Mouse (Mus musculus) heart, embryonic 15.5 days (tissue): ENCODE data around the gene Tmem218. TPM values are rescaled to one million over a fixed set of nuclear protein-coding genes. Genes with fewer than 3 reads are reported as not detected.

Source experiments
- ATAC-seq: fragments of 200-750 bp; cut with Nextera tagmentation; replicated peaks from 2 replicates; pipeline ENCODE4 v1.8.0; 2017; ENCODE audit warnings: low read depth, moderate TSS enrichment; ENCODE audit not compliant: insufficient number of reproducible peaks, insufficient read depth, low FRiP score
- H3K27ac ChIP-seq: fragments of 300-500 bp; sonication (generic); 2 replicates; pipeline ENCODE4 v1.5.1; 2015; ENCODE audit warnings: mild to moderate bottlenecking, inconsistent platforms
- H3K27me3 ChIP-seq: fragments of 300-500 bp; sonication (generic); 2 replicates; pipeline ENCODE4 v1.6.1; 2015; ENCODE audit warnings: inconsistent platforms
- H3K36me3 ChIP-seq: fragments of 300-500 bp; sonication (generic); 2 replicates; pipeline ENCODE4 v1.6.1; 2015; ENCODE audit warnings: mild to moderate bottlenecking, inconsistent platforms
- H3K4me1 ChIP-seq: fragments of 300-500 bp; sonication (generic); replicated peaks from 2 replicates; pipeline ENCODE4 v1.6.1; 2015; ENCODE audit warnings: inconsistent platforms
- H3K4me2 ChIP-seq: fragments of 300-500 bp; sonication (generic); 2 replicates; pipeline ENCODE4 v1.6.1; 2015; ENCODE audit warnings: inconsistent platforms, mild to moderate bottlenecking, moderate library complexity
- H3K4me3 ChIP-seq: fragments of 300-500 bp; sonication (generic); 2 replicates; pipeline ENCODE4 v1.5.1; 2015; ENCODE audit warnings: mild to moderate bottlenecking, inconsistent platforms
- H3K9ac ChIP-seq: fragments of 300-500 bp; sonication (generic); 2 replicates; pipeline ENCODE4 v1.6.1; 2015; ENCODE audit warnings: mild to moderate bottlenecking, inconsistent platforms
- H3K9me3 ChIP-seq: fragments of 300-500 bp; sonication (generic); replicated peaks from 2 replicates; pipeline ENCODE4 v1.6.1; 2016; ENCODE audit warnings: inconsistent platforms
- WGBS: fragments of 180-500 bp; shearing (Covaris S2); methylation state at CpG from one replicate; pipeline ENCODE4 v1.1.7; 2015; ENCODE audit warnings: mixed read lengths; 5-methylcytosine and 5-hydroxymethylcytosine counted together
- polyA plus RNA-seq: library from polyadenylated mRNA; unstranded; fragments of >200 nt; fragmentation: Nextera tagmentation; extraction: Ambion mirVana; gene quantifications from 2 replicates; pipeline ENCODE4 v1.2.1, GENCODE M21; 2015

The Tmem218 gene
- polyA plus RNA-seq, 1 experiment from 2014 or later, result 8.8 TPM

- Histone ChIP-seq H3K9me3 (no peaks in the 10 kb centered on the region), H3K9ac (no peak overlapping the region)
- 67% methylated on average over 22 of the region's 22 CpGs for WGBS
Measured at GRCm38 (mm10) chr9:37232201-37233195, 24.5 kb downstream of the Tmem218 start.

GRCm38 (mm10) chr9:37235951-37236737, 28.1 kb downstream of the Tmem218 start:
- ATAC-seq, result 0 out of 2 replicates have a peak, but pooled peaks have one; percentile 38
- no peak overlapping the region for H3K4me2 ChIP-seq
- no peak overlapping the region for H3K27ac ChIP-seq
- H3K27me3 ChIP-seq, result no peaks in the 10 kb centered on the region
- no peak overlapping the region for H3K4me3 ChIP-seq
- H3K4me1 ChIP-seq, result no peaks in the 10 kb centered on the region
- no peak overlapping the region for H3K9ac ChIP-seq
- 63% methylated on average over 4 of the region's 4 CpGs for WGBS
- H3K9me3 ChIP-seq, result no peaks in the 10 kb centered on the region
- no peaks in the 10 kb centered on the region for H3K36me3 ChIP-seq

More at GRCm38 (mm10) chr9:37232201-37233195, 24.5 kb downstream of the Tmem218 start:
- H3K4me1 ChIP-seq, result 0 out of 2 replicates have a peak, but pooled peaks cover 2% of the 10 kb centered on the region
- no peak overlapping the region for H3K27ac ChIP-seq
- no peak overlapping the region for H3K4me2 ChIP-seq
- H3K4me3 ChIP-seq, result no peak overlapping the region
- no peaks in the 10 kb centered on the region for H3K27me3 ChIP-seq
- ATAC-seq, result no peak
- no peaks in the 10 kb centered on the region for H3K36me3 ChIP-seq

GRCm38 (mm10) chr9:37242764-37243163, 34.7 kb downstream of the Tmem218 start:
- H3K36me3 ChIP-seq, result no peaks in the 10 kb centered on the region
- no peaks in the 10 kb centered on the region for H3K9me3 ChIP-seq
- no peak overlapping the region for H3K4me2 ChIP-seq
- H3K4me1 ChIP-seq, result no peaks in the 10 kb centered on the region
- ATAC-seq, result no peak
- no peak overlapping the region for H3K27ac ChIP-seq
- 81% methylated on average over 3 of the region's 3 CpGs for WGBS
- no peaks in the 10 kb centered on the region for H3K27me3 ChIP-seq
- no peak overlapping the region for H3K4me3 ChIP-seq
- H3K9ac ChIP-seq, result no peak overlapping the region

DNA sequence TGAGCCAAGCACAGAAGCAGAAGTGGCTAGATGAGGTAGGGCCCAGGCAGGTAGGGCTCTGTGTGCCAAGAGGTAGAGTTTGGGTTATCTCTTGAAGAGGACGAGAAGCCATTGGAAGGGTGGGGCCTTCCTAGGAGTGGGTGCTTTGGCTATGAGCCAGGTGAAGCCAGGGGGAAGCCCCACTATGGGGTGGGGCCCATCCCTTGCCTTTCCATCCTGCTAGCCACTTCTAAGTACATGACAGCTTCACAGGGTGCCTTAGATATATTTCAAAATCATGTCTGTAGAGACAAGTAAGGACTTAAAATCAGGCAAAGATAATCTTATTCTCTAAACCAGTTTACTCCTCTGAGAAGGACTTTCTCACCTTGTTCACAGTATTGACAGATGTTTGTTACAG, 36.6 kb downstream of the Tmem218 start:
- WGBS, result 48% methylated on average over 1 of the region's 1 CpGs
- Histone ChIP-seq H3K27ac (no peak overlapping the region), H3K4me3 (no peak overlapping the region), H3K36me3 (no peaks in the 10 kb centered on the region), H3K4me1 (peaks cover 7% of the 10 kb centered on the region), H3K9ac (no peak overlapping the region), H3K9me3 (no peaks in the 10 kb centered on the region), H3K4me2 (no peak overlapping the region), H3K27me3 (no peaks in the 10 kb centered on the region)
- ATAC-seq, result no peak

DNA sequence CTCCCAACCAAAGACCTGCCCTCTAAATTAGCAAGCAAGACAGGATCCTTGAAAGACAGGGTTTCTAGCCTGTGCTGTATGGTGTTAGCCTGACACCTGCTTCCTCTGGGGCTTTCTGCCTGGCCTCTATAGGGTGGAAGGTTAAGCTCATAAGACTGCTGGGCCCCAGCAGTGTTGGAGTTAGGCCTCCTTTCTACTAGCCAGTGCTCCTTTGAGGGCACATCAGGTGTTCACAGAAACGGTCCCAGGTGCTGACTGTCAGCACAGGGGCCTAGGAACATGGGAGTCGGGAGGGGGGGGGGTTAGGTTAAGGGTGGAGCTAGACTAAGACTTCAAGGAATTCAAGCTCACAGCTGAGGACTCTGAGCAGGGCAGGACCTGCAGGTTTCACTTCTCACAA, 37.4 kb downstream of the Tmem218 start:
- no peak overlapping the region for H3K27ac ChIP-seq
- peaks cover 7% of the 10 kb centered on the region for H3K4me1 ChIP-seq
- H3K9me3 ChIP-seq, result no peaks in the 10 kb centered on the region
- H3K4me2 ChIP-seq, result no peak overlapping the region
- H3K9ac ChIP-seq, result no peak overlapping the region
- H3K4me3 ChIP-seq, result no peak overlapping the region
- H3K36me3 ChIP-seq, result no peaks in the 10 kb centered on the region
- 63% methylated on average over 2 of the region's 2 CpGs for WGBS
- no peak; the same call in 1 of the 2 replicates for ATAC-seq
- H3K27me3 ChIP-seq, result no peaks in the 10 kb centered on the region

GRCm38 (mm10) chr9:37245810-37246209, 37.8 kb downstream of the Tmem218 start:
- Histone ChIP-seq H3K27ac (no peak overlapping the region), H3K4me2 (no peak overlapping the region), H3K27me3 (no peaks in the 10 kb centered on the region), H3K9ac (no peak overlapping the region), H3K4me1 (peaks cover 7% of the 10 kb centered on the region), H3K9me3 (no peaks in the 10 kb centered on the region), H3K4me3 (no peak overlapping the region), H3K36me3 (no peaks in the 10 kb centered on the region)
- WGBS, result 83% methylated on average over 1 of the region's 1 CpGs
- ATAC-seq, result no peak

- Histone ChIP-seq H3K4me3 (no peak overlapping the region), H3K9ac (no peak overlapping the region), H3K36me3 (no peaks in the 10 kb centered on the region), H3K27ac (no peak overlapping the region), H3K27me3 (no peaks in the 10 kb centered on the region), H3K4me2 (no peak overlapping the region), H3K9me3 (no peaks in the 10 kb centered on the region), H3K4me1 (peaks cover 7% of the 10 kb centered on the region)
- no peak for ATAC-seq
Measured at GRCm38 (mm10) chr9:37247429-37247828, 39.4 kb downstream of the Tmem218 start.

- no peaks in the 10 kb centered on the region for H3K9me3 ChIP-seq
- no peak overlapping the region for H3K9ac ChIP-seq
- H3K27ac ChIP-seq, result no peak overlapping the region
- H3K36me3 ChIP-seq, result no peaks in the 10 kb centered on the region
- no peak overlapping the region for H3K4me3 ChIP-seq
- no peak for ATAC-seq
- H3K4me2 ChIP-seq, result no peak overlapping the region
- H3K27me3 ChIP-seq, result no peaks in the 10 kb centered on the region
- H3K4me1 ChIP-seq, result peaks cover 7% of the 10 kb centered on the region
- 41% methylated on average over 3 of the region's 3 CpGs for WGBS
Measured at GRCm38 (mm10) chr9:37248381-37248906, 40.4 kb downstream of the Tmem218 start.

GRCm38 (mm10) chr9:37249976-37250375, 42.0 kb downstream of the Tmem218 start:
- no peak overlapping the region for H3K9ac ChIP-seq
- WGBS, result 88% methylated on average over 3 of the region's 3 CpGs
- H3K27ac ChIP-seq, result no peak overlapping the region
- H3K4me2 ChIP-seq, result no peak overlapping the region
- no peaks in the 10 kb centered on the region for H3K27me3 ChIP-seq
- peaks cover 13% of the 10 kb centered on the region for H3K4me1 ChIP-seq
- H3K4me3 ChIP-seq, result no peak overlapping the region
- ATAC-seq, result no peak
- H3K36me3 ChIP-seq, result no peaks in the 10 kb centered on the region
- no peaks in the 10 kb centered on the region for H3K9me3 ChIP-seq

DNA sequence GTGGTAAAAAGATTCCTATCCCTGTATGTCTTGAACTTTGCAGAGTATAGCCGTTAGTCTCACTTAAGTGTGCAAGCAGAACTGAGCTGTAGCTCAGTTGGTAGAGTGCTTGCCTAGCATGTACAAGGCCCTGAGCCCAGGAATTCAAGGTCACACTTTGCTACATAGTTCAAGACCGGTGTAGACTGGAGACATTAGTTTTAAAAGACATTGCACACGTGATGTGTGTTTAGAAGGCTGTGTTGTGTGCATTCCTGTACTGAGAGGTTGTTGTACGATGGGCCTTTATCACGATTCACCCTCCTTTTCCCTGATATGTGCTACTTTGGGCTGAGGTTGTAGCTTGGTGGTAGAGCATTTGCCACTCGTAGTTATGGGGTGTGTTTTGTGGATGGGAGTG, 42.6 kb downstream of the Tmem218 start:
- Histone ChIP-seq H3K4me2 (no peak overlapping the region), H3K27ac (no peak overlapping the region), H3K27me3 (no peaks in the 10 kb centered on the region), H3K9ac (no peak overlapping the region), H3K4me3 (no peak overlapping the region), H3K36me3 (no peaks in the 10 kb centered on the region), H3K4me1 (peaks cover 18% of the 10 kb centered on the region), H3K9me3 (no peaks in the 10 kb centered on the region)
- WGBS, result 77% methylated on average over 6 of the region's 6 CpGs
- ATAC-seq, result no peak

GRCm38 (mm10) chr9:37254531-37255110, 46.6 kb downstream of the Tmem218 start:
- ATAC-seq, result no peak
- H3K4me1 ChIP-seq, result peaks cover 12% of the 10 kb centered on the region
- WGBS, result 14% methylated on average over 6 of the region's 6 CpGs

More at GRCm38 (mm10) chr9:37254531-37255110, 46.6 kb downstream of the Tmem218 start:
- H3K9me3 ChIP-seq, result no peaks in the 10 kb centered on the region
- H3K36me3 ChIP-seq, result no peaks in the 10 kb centered on the region
- peak overlapping the region; percentile 60 for H3K4me3 ChIP-seq
- no peak overlapping the region for H3K27ac ChIP-seq
- peak overlapping the region; percentile 96 for H3K4me2 ChIP-seq
- no peak overlapping the region; the same call in 1 of the 2 replicates for H3K9ac ChIP-seq
- no peaks in the 10 kb centered on the region; the same call in 1 of the 2 replicates for H3K27me3 ChIP-seq
